Mouse (Mus musculus) lung, embryonic 15.5 days (tissue): ENCODE data around the gene Pde6g. TPM values are rescaled to one million over a fixed set of nuclear protein-coding genes. Genes with fewer than 3 reads are reported as not detected.

Source experiments
- ATAC-seq: fragments of 200-750 bp; cut with Nextera tagmentation; 2 replicates; pipeline ENCODE4 v1.8.0; 2017; ENCODE audit warnings: moderate number of reproducible peaks, borderline replicate concordance; ENCODE audit not compliant: low FRiP score, low TSS enrichment; ENCODE audit errors: extremely low read depth
- H3K27ac ChIP-seq: fragments of 300-500 bp; sonication (generic); 2 replicates; pipeline ENCODE4 v1.5.1; 2015; ENCODE audit warnings: moderate library complexity, mild to moderate bottlenecking, inconsistent platforms
- H3K27me3 ChIP-seq: fragments of 300-500 bp; sonication (generic); 2 replicates; pipeline ENCODE4 v1.6.1; 2015; ENCODE audit warnings: inconsistent platforms
- H3K36me3 ChIP-seq: fragments of 300-500 bp; sonication (generic); 2 replicates; pipeline ENCODE4 v1.6.1; 2015; ENCODE audit warnings: inconsistent platforms
- H3K4me1 ChIP-seq: fragments of 300-500 bp; sonication (generic); 2 replicates; pipeline ENCODE4 v1.6.1; 2015; ENCODE audit warnings: inconsistent platforms
- H3K4me2 ChIP-seq: fragments of 300-500 bp; sonication (generic); 2 replicates; pipeline ENCODE4 v1.6.1; 2015; ENCODE audit warnings: inconsistent platforms, mild to moderate bottlenecking, moderate library complexity
- H3K4me3 ChIP-seq: fragments of 300-500 bp; sonication (generic); 2 replicates; pipeline ENCODE4 v1.5.1; 2015; ENCODE audit warnings: mild to moderate bottlenecking, inconsistent platforms
- H3K9ac ChIP-seq: fragments of 300-500 bp; sonication (generic); 2 replicates; pipeline ENCODE4 v1.6.1; 2015; ENCODE audit warnings: inconsistent platforms
- H3K9me3 ChIP-seq: fragments of 300-500 bp; sonication (generic); 2 replicates; pipeline ENCODE4 v1.6.1; 2016; ENCODE audit warnings: inconsistent platforms
- WGBS: fragments of 180-500 bp; shearing (Covaris S2); methylation state at CpG from one replicate; pipeline ENCODE4 v1.1.7; 2015; 5-methylcytosine and 5-hydroxymethylcytosine counted together
- polyA plus RNA-seq: library from polyadenylated mRNA; unstranded; fragments of >200 nt; fragmentation: Nextera tagmentation; extraction: Ambion mirVana; gene quantifications from 2 replicates; pipeline ENCODE4 v1.2.1, GENCODE M21; 2015

Pde6g gene
- polyA plus RNA-seq, 1 experiment from 2014 or later: 0.31 TPM

GRCm38 (mm10) chr11:120465521-120465920, 12.2 kb upstream of the Pde6g start:
- no peak overlapping the region for H3K27ac ChIP-seq
- no peak overlapping the region for H3K9ac ChIP-seq
- 85% methylated on average over 4 of the region's 4 CpGs for WGBS
- ATAC-seq: no peak
- H3K4me3 ChIP-seq: 0 out of 2 replicates have a peak overlapping the region, but pooled peaks have one; percentile 96
- no peaks in the 10 kb centered on the region for H3K27me3 ChIP-seq
- H3K4me2 ChIP-seq: 0 out of 2 replicates have a peak overlapping the region, but pooled peaks have one; percentile 84
- peaks cover 20% of the 10 kb centered on the region for H3K4me1 ChIP-seq
- peaks cover 56% of the 10 kb centered on the region for H3K36me3 ChIP-seq
- H3K9me3 ChIP-seq: no peaks in the 10 kb centered on the region

DNA sequence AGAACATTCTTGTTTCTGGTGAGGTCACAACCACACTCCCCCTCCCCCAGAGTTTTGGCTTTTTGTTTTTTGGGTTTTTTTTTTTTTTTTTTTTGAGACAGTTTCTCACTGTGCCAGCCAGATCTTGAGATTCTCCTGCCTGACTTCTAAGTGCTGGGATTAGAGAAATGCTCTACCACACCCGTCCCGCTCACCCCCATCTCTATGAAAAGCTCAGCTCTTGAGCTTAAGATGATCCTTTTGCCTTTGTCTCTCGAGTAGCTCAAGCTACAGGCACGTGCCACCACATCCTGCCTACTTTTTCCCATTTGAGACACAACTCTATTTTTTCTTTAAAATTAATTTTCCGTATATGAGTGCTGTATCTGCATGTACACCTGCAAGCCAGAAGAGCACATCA, 11.1 kb upstream of the Pde6g start:
- no peak overlapping the region for H3K9ac ChIP-seq
- no peak overlapping the region for H3K4me2 ChIP-seq
- peaks cover 54% of the 10 kb centered on the region for H3K36me3 ChIP-seq
- H3K4me3 ChIP-seq: no peak overlapping the region
- no peak overlapping the region for H3K27ac ChIP-seq
- no peaks in the 10 kb centered on the region for H3K9me3 ChIP-seq
- peaks cover 22% of the 10 kb centered on the region for H3K4me1 ChIP-seq
- 83% methylated on average over 5 of the region's 5 CpGs for WGBS
- no peak for ATAC-seq
- no peaks in the 10 kb centered on the region for H3K27me3 ChIP-seq

- WGBS: 83% methylated on average over 2 of the region's 2 CpGs
- Histone ChIP-seq H3K9ac (no peak overlapping the region), H3K4me3 (no peak overlapping the region), H3K9me3 (no peaks in the 10 kb centered on the region), H3K36me3 (peaks cover 55% of the 10 kb centered on the region), H3K27ac (no peak overlapping the region), H3K4me1 (peaks cover 27% of the 10 kb centered on the region), H3K27me3 (no peaks in the 10 kb centered on the region), H3K4me2 (no peak overlapping the region)
- no peak for ATAC-seq
Measured at GRCm38 (mm10) chr11:120463536-120463935, 10.2 kb upstream of the Pde6g start.

- no peaks in the 10 kb centered on the region for H3K9me3 ChIP-seq
- peak overlapping the region; percentile 87 for H3K4me3 ChIP-seq
- H3K4me2 ChIP-seq: peak overlapping the region; percentile 90
- H3K4me1 ChIP-seq: peaks cover 20% of the 10 kb centered on the region
- peak overlapping the region; percentile 93 for H3K9ac ChIP-seq
- H3K27me3 ChIP-seq: no peaks in the 10 kb centered on the region
- H3K36me3 ChIP-seq: peaks cover 44% of the 10 kb centered on the region
- no peak overlapping the region for H3K27ac ChIP-seq
- ATAC-seq: no peak
- WGBS: 60% methylated on average over 6 of the region's 6 CpGs
Measured at GRCm38 (mm10) chr11:120458847-120459597, 5.7 kb upstream of the Pde6g start.

DNA sequence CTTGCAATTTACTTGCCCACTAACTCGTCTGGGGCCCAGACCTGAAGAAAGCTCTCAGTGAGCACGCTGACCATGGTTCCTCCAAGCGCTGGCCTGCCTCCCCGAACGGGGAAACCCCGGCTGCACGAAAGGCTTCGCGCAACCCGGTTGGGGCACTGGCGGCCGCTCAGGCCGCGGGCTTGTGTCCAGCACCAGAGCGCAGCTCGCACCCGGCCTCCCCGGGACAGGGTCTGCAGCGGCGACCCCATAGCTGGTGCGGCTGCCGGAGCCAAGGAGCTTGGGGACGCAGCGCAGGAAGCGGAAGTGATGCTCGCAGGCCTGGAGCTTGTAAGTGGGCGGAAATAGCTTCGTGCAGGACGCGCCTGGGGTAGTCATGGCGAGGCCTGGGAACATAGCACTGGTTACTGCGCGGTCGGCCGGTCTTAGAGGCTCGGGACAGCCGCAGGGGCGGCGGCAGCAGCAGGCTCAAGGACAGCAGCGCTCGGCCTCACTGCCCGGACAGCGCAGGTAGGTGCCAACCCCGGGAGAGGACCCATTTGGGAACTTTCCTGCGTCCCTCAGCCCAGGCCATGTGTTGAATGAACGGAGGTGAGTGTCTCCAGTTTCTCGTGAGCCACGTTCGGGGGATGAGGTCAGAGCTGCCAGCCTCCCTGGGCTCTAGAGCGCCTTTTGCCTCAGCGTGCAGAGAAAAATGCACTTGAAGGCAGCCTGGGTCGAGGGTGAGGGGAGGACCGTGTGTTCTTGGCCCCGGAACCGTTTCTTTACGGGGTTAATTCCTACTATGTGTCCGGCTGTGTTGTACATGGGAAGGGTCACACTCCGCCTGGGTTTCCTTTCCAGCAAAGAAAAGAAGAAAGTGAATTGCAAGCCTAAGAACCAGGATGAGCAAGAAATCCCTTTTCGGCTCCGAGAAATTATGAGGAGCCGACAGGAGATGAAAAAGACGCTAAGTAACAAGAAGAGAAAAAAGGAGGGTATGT, 4.8 kb upstream of the Pde6g start, which contains the start of the genes Oxld1 and Ccdc137:
Gene Oxld1, minus strand, starts transcription at position 297 of the 980 bp plus-strand sequence.
Gene Ccdc137, plus strand, starts transcription at position 344 of the 980 bp plus-strand sequence.
- Histone ChIP-seq H3K27ac (peak within 1 kb of the TSS; percentile 73), H3K4me2 (peak within 1 kb of the TSS; percentile 90), H3K9me3 (no peaks in the 10 kb centered on the region), H3K27me3 (no peaks in the 10 kb centered on the region), H3K4me1 (peaks cover 20% of the 10 kb centered on the region), H3K9ac (peak within 1 kb of the TSS; percentile 93), H3K4me3 (peak within 1 kb of the TSS; percentile 87), H3K36me3 (peaks cover 38% of the 10 kb centered on the region)
- WGBS: 3% methylated on average over 62 of the region's 62 CpGs
- peak; percentile 91 for ATAC-seq

- peak overlapping the region; percentile 87 for H3K4me3 ChIP-seq
- peak overlapping the region; percentile 90 for H3K4me2 ChIP-seq
- no peak for ATAC-seq
- peak overlapping the region; percentile 73 for H3K27ac ChIP-seq
- peaks cover 20% of the 10 kb centered on the region for H3K4me1 ChIP-seq
- 18% methylated on average over 14 of the region's 14 CpGs for WGBS
- H3K9me3 ChIP-seq: no peaks in the 10 kb centered on the region
- no peaks in the 10 kb centered on the region for H3K27me3 ChIP-seq
- H3K36me3 ChIP-seq: peaks cover 31% of the 10 kb centered on the region
- H3K9ac ChIP-seq: peak overlapping the region; percentile 93
Measured at GRCm38 (mm10) chr11:120457370-120457769, 4.1 kb upstream of the Pde6g start.

- Histone ChIP-seq H3K4me1 (peaks cover 20% of the 10 kb centered on the region), H3K36me3 (peaks cover 13% of the 10 kb centered on the region; the same call in 1 of the 2 replicates), H3K27me3 (no peaks in the 10 kb centered on the region), H3K4me2 (no peak overlapping the region), H3K9ac (no peak overlapping the region), H3K4me3 (no peak overlapping the region), H3K27ac (no peak overlapping the region), H3K9me3 (no peaks in the 10 kb centered on the region)
- WGBS: 88% methylated on average over 7 of the region's 7 CpGs
- no peak for ATAC-seq
Measured at GRCm38 (mm10) chr11:120455413-120455812, 2.1 kb upstream of the Pde6g start.

DNA sequence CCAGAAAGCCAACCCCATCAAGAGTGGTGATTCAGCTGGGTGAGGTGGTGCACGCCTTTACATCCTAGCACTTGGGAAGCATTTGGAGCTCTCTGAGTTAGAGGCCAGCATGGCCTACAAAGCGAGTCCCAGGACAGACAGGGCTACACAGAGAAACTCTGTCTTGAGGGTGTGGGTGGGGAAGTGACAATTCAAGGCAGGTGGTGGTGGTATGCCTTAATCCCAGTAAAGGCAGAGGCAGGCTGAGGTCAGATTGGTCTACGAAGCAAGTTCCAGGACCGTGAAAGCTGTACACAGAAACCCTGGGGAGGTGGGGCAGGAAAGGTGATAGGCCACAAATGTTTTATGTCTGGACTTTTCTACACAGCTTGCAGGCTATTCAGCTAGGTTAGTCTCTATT, 1.7 kb upstream of the Pde6g start:
- H3K36me3 ChIP-seq: peaks cover 11% of the 10 kb centered on the region; the same call in 1 of the 2 replicates
- no peak overlapping the region for H3K4me3 ChIP-seq
- no peak for ATAC-seq
- no peaks in the 10 kb centered on the region for H3K9me3 ChIP-seq
- peaks cover 20% of the 10 kb centered on the region for H3K4me1 ChIP-seq
- no peak overlapping the region for H3K4me2 ChIP-seq
- WGBS: 88% methylated on average over 4 of the region's 4 CpGs
- no peaks in the 10 kb centered on the region for H3K27me3 ChIP-seq
- H3K27ac ChIP-seq: no peak overlapping the region
- H3K9ac ChIP-seq: no peak overlapping the region

GRCm38 (mm10) chr11:120452246-120452645, 1.1 kb downstream of the Pde6g start:
- Histone ChIP-seq H3K4me2 (no peak overlapping the region), H3K9me3 (no peaks in the 10 kb centered on the region), H3K4me1 (peaks cover 7% of the 10 kb centered on the region), H3K27ac (no peak overlapping the region), H3K36me3 (peaks cover 3% of the 10 kb centered on the region; the same call in 1 of the 2 replicates), H3K4me3 (no peak overlapping the region), H3K9ac (no peak overlapping the region), H3K27me3 (no peaks in the 10 kb centered on the region)
- ATAC-seq: no peak
- 68% methylated on average over 3 of the region's 3 CpGs for WGBS

GRCm38 (mm10) chr11:120447179-120447578, 6.1 kb downstream of the Pde6g start:
- no peak overlapping the region for H3K9ac ChIP-seq
- no peak for ATAC-seq
- no peak overlapping the region for H3K27ac ChIP-seq
- H3K4me2 ChIP-seq: no peak overlapping the region
- H3K27me3 ChIP-seq: no peaks in the 10 kb centered on the region
- no peaks in the 10 kb centered on the region for H3K9me3 ChIP-seq
- 63% methylated on average over 7 of the region's 7 CpGs for WGBS
- H3K4me3 ChIP-seq: no peak overlapping the region
- no peaks in the 10 kb centered on the region for H3K36me3 ChIP-seq
- H3K4me1 ChIP-seq: no peaks in the 10 kb centered on the region

GRCm38 (mm10) chr11:120445475-120445874, 7.8 kb downstream of the Pde6g start:
- no peak for ATAC-seq

More at GRCm38 (mm10) chr11:120445475-120445874, 7.8 kb downstream of the Pde6g start:
- H3K4me1 ChIP-seq: no peaks in the 10 kb centered on the region
- no peak overlapping the region for H3K4me3 ChIP-seq
- H3K27me3 ChIP-seq: no peaks in the 10 kb centered on the region
- no peak overlapping the region for H3K4me2 ChIP-seq
- no peak overlapping the region for H3K27ac ChIP-seq
- no peaks in the 10 kb centered on the region for H3K9me3 ChIP-seq
- H3K9ac ChIP-seq: no peak overlapping the region
- H3K36me3 ChIP-seq: no peaks in the 10 kb centered on the region
- WGBS: 39% methylated on average over 3 of the region's 3 CpGs
